Mouse (Mus musculus): ENCODE data around the gene Kcnj14. TPM values are rescaled to one million over a fixed set of nuclear protein-coding genes. Genes with fewer than 3 reads are reported as not detected.

Kcnj14 gene
- total and polyA plus RNA-seq, 3 experiments, result 1.3 to 3.2 (median 1.5) TPM

DNA sequence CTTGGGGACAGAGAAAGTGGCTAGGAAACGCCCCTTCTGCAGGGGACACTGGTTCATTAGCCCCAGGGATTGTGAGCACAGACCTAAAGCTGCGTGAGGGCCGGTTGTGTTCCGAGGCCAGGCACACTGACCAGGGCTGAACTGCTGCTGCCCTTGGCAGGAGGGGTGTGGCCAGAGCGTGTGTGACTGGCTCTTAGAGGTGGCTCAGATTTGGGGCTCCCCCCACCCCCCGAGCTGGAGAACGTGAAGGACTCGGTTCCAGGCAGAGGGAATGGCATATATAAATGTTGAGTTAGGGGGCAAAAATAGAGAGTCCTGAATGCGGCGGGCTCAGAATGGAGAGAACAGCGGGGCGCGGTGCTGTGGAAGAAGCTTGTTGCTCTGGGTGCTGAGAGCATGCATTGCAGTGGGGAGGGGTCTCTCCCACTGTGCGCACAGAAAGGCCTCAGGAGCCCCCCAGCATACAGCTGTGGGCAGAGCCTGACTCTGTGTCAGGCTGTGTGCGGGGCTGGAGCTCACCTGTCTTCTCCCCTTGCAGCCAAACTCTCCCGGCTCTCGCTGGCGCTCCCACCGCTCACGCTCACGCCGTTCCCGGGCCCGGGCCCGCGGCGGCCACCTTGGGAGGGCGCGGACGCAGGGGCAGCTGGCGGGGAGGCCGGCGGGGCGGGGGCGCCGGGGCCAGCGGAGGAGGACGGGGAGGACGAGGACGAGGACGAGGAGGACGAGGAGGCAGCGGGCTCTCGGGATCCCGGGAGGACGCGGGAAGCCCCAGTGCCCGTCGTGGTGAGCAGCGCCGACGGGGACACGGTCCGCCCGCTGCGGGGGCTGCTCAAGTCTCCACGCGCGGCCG is 26.7 kb downstream of the Kcnj14 start:
- Histone ChIP-seq H3K4me2 (ENCODE audit: insufficient read depth, low read depth, poor library complexity, severe bottlenecking) (peak overlapping the region; percentile 11; the same call in 1 of the 2 replicates), H3K9ac (ENCODE audit: insufficient read depth, low read depth) (no peak overlapping the region)
- dilution Hi-C loops (cut with MboI; ENCODE audit: extremely low pct_ligation_motif_present, extremely low pct_unique_long_range_greater_than_20kb, low sequenced_read_pairs), result no loop called here

DNA sequence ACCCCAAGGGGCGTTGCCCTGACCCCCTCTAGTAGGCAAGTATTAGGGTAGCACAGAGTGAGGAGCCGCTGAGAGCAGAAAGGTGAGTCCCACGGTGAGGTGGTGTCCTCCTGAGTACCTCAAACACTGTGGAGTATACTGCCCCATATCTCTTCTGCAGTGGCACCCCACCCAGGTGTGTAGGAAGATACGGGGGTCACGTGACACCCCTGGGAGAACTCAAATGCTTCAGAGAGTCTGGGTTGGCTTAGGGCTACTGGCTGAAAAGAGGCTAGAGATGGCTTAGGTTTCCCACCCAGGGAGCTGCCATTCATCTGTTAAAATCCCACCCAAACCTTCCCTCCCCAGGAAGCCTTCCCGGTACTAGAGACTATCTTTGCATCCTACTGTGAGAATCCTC is 27.6 kb downstream of the Kcnj14 start:
- no peak for DNase-seq (ENCODE audit: extremely low read depth)
- no peaks in the 10 kb centered on the region for H3K79me2 ChIP-seq (replicated peaks; ENCODE audit: control insufficient read depth, extremely low read depth, insufficient read depth, poor library complexity, severe bottlenecking)
- no peak overlapping the region for H3K4me3 ChIP-seq (replicated peaks in 1 of 3; ENCODE audit: low read depth in 2 of 3, low read length in 2 of 3, poor library complexity in 1 of 3)
- in situ Hi-C loops (cut with MboI; ENCODE audit: low pct_ligation_motif_present, low pct_unique_long_range_greater_than_20kb, low sequenced_read_pairs), result no loop called here
- H3K27me3 ChIP-seq (replicated peaks), result peaks cover 17% of the 10 kb centered on the region
- H3K4me1 ChIP-seq (ENCODE audit: control insufficient read depth in 1 of 2, insufficient read depth in 2 of 2), result peaks cover 5 to 9% of the 10 kb centered on the region in 2 experiments
- H3K9ac ChIP-seq (ENCODE audit: insufficient read depth, low read depth), result no peak overlapping the region
- dilution Hi-C loops (cut with MboI; ENCODE audit: extremely low pct_ligation_motif_present, extremely low pct_unique_long_range_greater_than_20kb, low sequenced_read_pairs), result no loop called here
- no peaks in the 10 kb centered on the region for H3K9me3 ChIP-seq (replicated peaks; ENCODE audit: low read length)
- H3K27ac ChIP-seq (ENCODE audit: insufficient read depth, low read depth), result no peak overlapping the region
- no peak overlapping the region for H3K4me2 ChIP-seq (ENCODE audit: insufficient read depth, low read depth, poor library complexity, severe bottlenecking)
- H3K36me3 ChIP-seq (replicated peaks in 1 of 2; ENCODE audit: control insufficient read depth in 1 of 2, insufficient read depth in 1 of 2, low read length in 1 of 2), result no peaks in the 10 kb centered on the region
- TF ChIP-seq CHD1 (IDR thresholded peaks at IDR 0.05; ENCODE audit: low read depth, low read length) (no peak), RAD21 (IDR thresholded peaks at IDR 0.05; ENCODE audit: low read depth, low read length) (no peak), EP300 (IDR thresholded peaks at IDR 0.05; ENCODE audit: low read length) (no peak)

More for the DNA sequence above, 26.7 kb downstream of the Kcnj14 start:
- no peak overlapping the region for H3K27ac ChIP-seq (ENCODE audit: insufficient read depth, low read depth)
- H3K36me3 ChIP-seq (replicated peaks in 1 of 2; ENCODE audit: control insufficient read depth in 1 of 2, insufficient read depth in 1 of 2, low read length in 1 of 2), result no peaks in the 10 kb centered on the region
- peaks cover 13% of the 10 kb centered on the region for H3K27me3 ChIP-seq (replicated peaks)
- in situ Hi-C loops (cut with MboI; ENCODE audit: low pct_ligation_motif_present, low pct_unique_long_range_greater_than_20kb, low sequenced_read_pairs), result no loop called here
- peak overlapping the region in 1 of 3 experiments; percentile 19 for H3K4me3 ChIP-seq (replicated peaks in 1 of 3; ENCODE audit: low read depth in 2 of 3, low read length in 2 of 3, poor library complexity in 1 of 3)
- no peak for DNase-seq (ENCODE audit: extremely low read depth)
- no peaks in the 10 kb centered on the region for H3K9me3 ChIP-seq (replicated peaks; ENCODE audit: low read length)
- no peaks in the 10 kb centered on the region for H3K79me2 ChIP-seq (replicated peaks; ENCODE audit: control insufficient read depth, extremely low read depth, insufficient read depth, poor library complexity, severe bottlenecking)
- TF ChIP-seq MAZ (IDR thresholded peaks at IDR 0.05; ENCODE audit: low read depth, low read length) (no peak), ELF1 (IDR thresholded peaks at IDR 0.05; ENCODE audit: low read depth, low read length) (no peak), POLR2A (IDR thresholded peaks at IDR 0.05; ENCODE audit: low read depth, low read length) (no peak), TCF12 (IDR thresholded peaks at IDR 0.05; ENCODE audit: low read depth, low read length) (no peak), IRF4 (IDR thresholded peaks at IDR 0.05; ENCODE audit: low read depth, low read length) (no peak), SIN3A (IDR thresholded peaks at IDR 0.05; ENCODE audit: low read length) (no peak), CHD1 (IDR thresholded peaks at IDR 0.05; ENCODE audit: low read depth, low read length) (no peak), PAX5 (IDR thresholded peaks at IDR 0.05; ENCODE audit: low read length) (no peak), ZKSCAN1 (IDR thresholded peaks at IDR 0.05; ENCODE audit: borderline replicate concordance, low read depth, low read length) (no peak), BHLHE40 (IDR thresholded peaks at IDR 0.05; ENCODE audit: low read depth, low read length) (no peak), ETS1 (conservative IDR thresholded peaks at IDR 0.05; ENCODE audit: low read depth, low read length) (no peak), SMC3 (IDR thresholded peaks at IDR 0.05; ENCODE audit: low read depth, low read length) (no peak), MXI1 (IDR thresholded peaks at IDR 0.05; ENCODE audit: low read depth, low read length) (no peak), POLR2AphosphoS2 (IDR thresholded peaks at IDR 0.05; ENCODE audit: low read depth, low read length) (no peak), EP300 (IDR thresholded peaks at IDR 0.05; ENCODE audit: low read length) (no peak), MYC (IDR thresholded peaks at IDR 0.05; ENCODE audit: low read depth, low read length) (no peak), E2F4 (IDR thresholded peaks at IDR 0.05; ENCODE audit: insufficient replicate concordance, low read depth, low read length) (no peak), MEF2A (IDR thresholded peaks at IDR 0.05; ENCODE audit: borderline replicate concordance, low read depth, low read length) (no peak), JUND (conservative IDR thresholded peaks at IDR 0.05; ENCODE audit: low read depth, low read length) (no peak)
- peaks cover 5 to 9% of the 10 kb centered on the region in 2 experiments for H3K4me1 ChIP-seq (ENCODE audit: control insufficient read depth in 1 of 2, insufficient read depth in 2 of 2)
